Mouse (Mus musculus) olfactory bulb, adult 2 months (tissue): ENCODE measurements at regions not wholly inside any gene's neighbourhood (a gene's known extent, or its start where the extent isn't known, plus 50 kb on each side); places are given as distances from the start of the nearest gene placed in this dataset.

Source experiments
- CTCF ChIP-seq: fragments of 200-500 bp; IDR thresholded peaks from 2 replicates; pipeline ENCODE4 v1.5.1; 2012; ENCODE audit warnings: low read depth, mild to moderate bottlenecking, low read length, moderate library complexity; ENCODE audit not compliant: insufficient read depth
- POLR2A ChIP-seq: fragments of 200-500 bp; IDR thresholded peaks from 2 replicates; pipeline ENCODE4 v1.6.1; 2012; ENCODE audit warnings: mild to moderate bottlenecking, low read depth, low read length, moderate library complexity; ENCODE audit not compliant: insufficient read depth

- TF ChIP-seq CTCF, result no peak
- no peak for TF ChIP-seq POLR2A
Measured at GRCm38 (mm10) chr11:8148485-8148825, 515.9 kb downstream of the Tns3 start.
